Mouse (Mus musculus) cerebellum, adult 9-10 months (tissue): ENCODE results near the gene Gm8094.
"Not testable (repeated sequence)": the region's sequence is repeated elsewhere in the genome, so short reads cannot be mapped to it uniquely, and the experiment has no call there.

Experiments
- DNase-seq: peaks from one replicate; pipeline ENCODE4 v3.0.0; 2022

The Gm8094 gene

GRCm38 (mm10) chr14:43076543-43076942 lies at the start of gene Gm8094:
Gene Gm8094, minus strand, starts transcription at chr14:43076643.
- DNase-seq: not testable (repeated sequence)

- not testable (repeated sequence) for DNase-seq
Measured at GRCm38 (mm10) chr14:43119673-43120072, 43.2 kb upstream of the Gm8094 start.

GRCm38 (mm10) chr14:43100301-43100700 lies 23.9 kb upstream of the Gm8094 start, which contains the start of gene Gm8104:
Gene Gm8104, plus strand, starts transcription at chr14:43100601.
- not testable (repeated sequence) for DNase-seq

GRCm38 (mm10) chr14:43089103-43089919 lies 12.9 kb upstream of the Gm8094 start:
- DNase-seq: not testable (repeated sequence)

GRCm38 (mm10) chr14:43084936-43085730 lies 8.7 kb upstream of the Gm8094 start:
- not testable (repeated sequence) for DNase-seq

- DNase-seq: not testable (repeated sequence)
Measured at GRCm38 (mm10) chr14:43060179-43060578, 16.3 kb downstream of the Gm8094 start.

GRCm38 (mm10) chr14:43058063-43058462 lies 18.4 kb downstream of the Gm8094 start:
- not testable (repeated sequence) for DNase-seq
